Mouse (Mus musculus) lung, adult 2 months (tissue): Measurements from ENCODE around the gene Klf2.

ENCODE experiments used
- CTCF ChIP-seq: fragments of 200-500 bp; IDR thresholded peaks from 2 replicates; pipeline ENCODE4 v1.5.1; 2011; ENCODE audit warnings: mild to moderate bottlenecking, low read length, control low read depth; ENCODE audit not compliant: insufficient read depth
- POLR2A ChIP-seq: fragments of 200-500 bp; IDR thresholded peaks from 2 replicates; pipeline ENCODE4 v1.6.1; 2011; ENCODE audit warnings: low read depth, mild to moderate bottlenecking, control low read depth, low read length, borderline replicate concordance; ENCODE audit errors: extremely low read depth

- TF ChIP-seq CTCF (no peak), POLR2A (no peak)
Measured at GRCm38 (mm10) chr8:72271691-72272090, 47.1 kb upstream of the Klf2 start.
